Mouse (Mus musculus) forebrain, embryonic 15.5 days (tissue): Measurements from ENCODE around the gene Slc29a4. TPM values are rescaled to one million over a fixed set of nuclear protein-coding genes. Genes with fewer than 3 reads are reported as not detected.

Experiments
- ATAC-seq: fragments of 200-750 bp; cut with Nextera tagmentation; replicated peaks from 2 replicates; pipeline ENCODE4 v1.8.0; 2017; ENCODE audit warnings: mild to moderate bottlenecking, moderate TSS enrichment, moderate library complexity
- H3K27ac ChIP-seq: fragments of 300-500 bp; sonication (generic); replicated peaks from 2 replicates; pipeline ENCODE4 v1.5.1; 2015; ENCODE audit warnings: mild to moderate bottlenecking, inconsistent platforms
- H3K27me3 ChIP-seq: fragments of 300-500 bp; sonication (generic); 2 replicates; pipeline ENCODE4 v1.6.1; 2015; ENCODE audit warnings: inconsistent platforms
- H3K36me3 ChIP-seq: fragments of 300-500 bp; sonication (generic); 2 replicates; pipeline ENCODE4 v1.6.1; 2015; ENCODE audit warnings: mild to moderate bottlenecking, inconsistent platforms
- H3K4me1 ChIP-seq: fragments of 300-500 bp; sonication (generic); 2 replicates; pipeline ENCODE4 v1.6.1; 2015; ENCODE audit warnings: inconsistent platforms
- H3K4me2 ChIP-seq: fragments of 300-500 bp; sonication (generic); replicated peaks from 2 replicates; pipeline ENCODE4 v1.6.1; 2015; ENCODE audit warnings: mild to moderate bottlenecking, inconsistent platforms
- H3K4me3 ChIP-seq: fragments of 300-500 bp; sonication (generic); 2 replicates; pipeline ENCODE4 v1.5.1; 2015; ENCODE audit warnings: mild to moderate bottlenecking, inconsistent platforms
- H3K9ac ChIP-seq: fragments of 300-500 bp; sonication (generic); replicated peaks from 2 replicates; pipeline ENCODE4 v1.6.1; 2015; ENCODE audit warnings: mild to moderate bottlenecking, inconsistent platforms
- H3K9me3 ChIP-seq: fragments of 300-500 bp; sonication (generic); 2 replicates; pipeline ENCODE4 v1.6.1; 2016; ENCODE audit warnings: inconsistent platforms
- WGBS: fragments of 180-500 bp; shearing (Covaris S2); methylation state at CpG from one replicate; pipeline ENCODE4 v1.1.7; 2015; ENCODE audit warnings: mixed read lengths; 5-methylcytosine and 5-hydroxymethylcytosine counted together
- polyA plus RNA-seq: library from polyadenylated mRNA; unstranded; fragments of >200 nt; fragmentation: Nextera tagmentation; extraction: Ambion mirVana; gene quantifications from 2 replicates; pipeline ENCODE4 v1.2.1, GENCODE M21; 2015

Gene Slc29a4
- polyA plus RNA-seq, 1 experiment from 2014 or later, result 82.8 TPM

GRCm38 (mm10) chr5:142700842-142701589 is 8.7 kb downstream of the Slc29a4 start:
- Histone ChIP-seq H3K27ac (no peak overlapping the region), H3K36me3 (peaks cover 6% of the 10 kb centered on the region), H3K4me2 (peak overlapping the region; percentile 89), H3K9me3 (no peaks in the 10 kb centered on the region), H3K27me3 (no peaks in the 10 kb centered on the region), H3K4me3 (peak overlapping the region; percentile 92), H3K4me1 (peaks cover 25% of the 10 kb centered on the region), H3K9ac (no peak overlapping the region)
- WGBS, result 12% methylated on average over 15 of the region's 15 CpGs
- ATAC-seq, result peak; percentile 7

- ATAC-seq, result peak; percentile 88
Measured at GRCm38 (mm10) chr5:142701651-142702510, 9.6 kb downstream of the Slc29a4 start.

GRCm38 (mm10) chr5:142702511-142703138 is 10.3 kb downstream of the Slc29a4 start:
- Histone ChIP-seq H3K4me2 (peak overlapping the region; percentile 89), H3K27me3 (no peaks in the 10 kb centered on the region), H3K9ac (peak overlapping the region; percentile 98), H3K27ac (peak overlapping the region; percentile 32; the same call in 1 of the 2 replicates), H3K4me1 (peaks cover 19% of the 10 kb centered on the region), H3K9me3 (no peaks in the 10 kb centered on the region), H3K4me3 (peak overlapping the region; percentile 92), H3K36me3 (peaks cover 14% of the 10 kb centered on the region)
- ATAC-seq, result no peak
- 17% methylated on average over 18 of the region's 18 CpGs for WGBS

More at GRCm38 (mm10) chr5:142701651-142702510, 9.6 kb downstream of the Slc29a4 start:
- H3K4me3 ChIP-seq, result peak overlapping the region; percentile 92
- WGBS, result under 1% methylated on average over 59 of the region's 72 CpGs
- peak overlapping the region; percentile 89 for H3K4me2 ChIP-seq
- peaks cover 20% of the 10 kb centered on the region for H3K4me1 ChIP-seq
- H3K27me3 ChIP-seq, result no peaks in the 10 kb centered on the region
- peak overlapping the region; percentile 32; the same call in 1 of the 2 replicates for H3K27ac ChIP-seq
- peaks cover 12% of the 10 kb centered on the region for H3K36me3 ChIP-seq
- peak overlapping the region; percentile 98 for H3K9ac ChIP-seq
- no peaks in the 10 kb centered on the region for H3K9me3 ChIP-seq

GRCm38 (mm10) chr5:142703569-142703968 is 11.3 kb downstream of the Slc29a4 start:
- Histone ChIP-seq H3K27ac (no peak overlapping the region), H3K4me1 (peaks cover 19% of the 10 kb centered on the region), H3K9me3 (no peaks in the 10 kb centered on the region), H3K9ac (peak overlapping the region; percentile 98), H3K4me3 (peak overlapping the region; percentile 92), H3K4me2 (peak overlapping the region; percentile 89), H3K27me3 (no peaks in the 10 kb centered on the region), H3K36me3 (peaks cover 23% of the 10 kb centered on the region)
- WGBS, result 68% methylated on average over 10 of the region's 10 CpGs
- ATAC-seq, result 0 out of 2 replicates have a peak, but pooled peaks have one; percentile 21

- H3K9me3 ChIP-seq, result no peaks in the 10 kb centered on the region
- no peak overlapping the region for H3K4me3 ChIP-seq
- 95% methylated on average over 5 of the region's 5 CpGs for WGBS
- ATAC-seq, result no peak
- H3K27ac ChIP-seq, result no peak overlapping the region
- H3K36me3 ChIP-seq, result peaks cover 53% of the 10 kb centered on the region
- peaks cover 16% of the 10 kb centered on the region for H3K4me1 ChIP-seq
- no peak overlapping the region for H3K4me2 ChIP-seq
- no peaks in the 10 kb centered on the region for H3K27me3 ChIP-seq
- H3K9ac ChIP-seq, result no peak overlapping the region
Measured at GRCm38 (mm10) chr5:142707709-142708108, 15.4 kb downstream of the Slc29a4 start.

GRCm38 (mm10) chr5:142709436-142709835 is 17.1 kb downstream of the Slc29a4 start:
- no peak for ATAC-seq
- H3K27ac ChIP-seq, result no peak overlapping the region
- H3K9me3 ChIP-seq, result no peaks in the 10 kb centered on the region
- H3K4me2 ChIP-seq, result no peak overlapping the region
- H3K36me3 ChIP-seq, result peaks cover 66% of the 10 kb centered on the region
- H3K9ac ChIP-seq, result no peak overlapping the region
- 81% methylated on average over 7 of the region's 7 CpGs for WGBS
- no peaks in the 10 kb centered on the region for H3K4me1 ChIP-seq
- no peak overlapping the region for H3K4me3 ChIP-seq
- H3K27me3 ChIP-seq, result no peaks in the 10 kb centered on the region

- H3K4me1 ChIP-seq, result no peaks in the 10 kb centered on the region
- WGBS, result 86% methylated on average over 5 of the region's 5 CpGs
- H3K9ac ChIP-seq, result no peak overlapping the region
- no peak overlapping the region for H3K27ac ChIP-seq
- no peaks in the 10 kb centered on the region for H3K9me3 ChIP-seq
- peaks cover 61% of the 10 kb centered on the region for H3K36me3 ChIP-seq
- no peak for ATAC-seq
- no peaks in the 10 kb centered on the region for H3K27me3 ChIP-seq
- no peak overlapping the region for H3K4me2 ChIP-seq
- H3K4me3 ChIP-seq, result no peak overlapping the region
Measured at GRCm38 (mm10) chr5:142712373-142712772, 20.1 kb downstream of the Slc29a4 start.

- Histone ChIP-seq H3K9me3 (no peaks in the 10 kb centered on the region), H3K36me3 (peaks cover 55% of the 10 kb centered on the region), H3K4me1 (no peaks in the 10 kb centered on the region), H3K9ac (no peak overlapping the region), H3K27me3 (no peaks in the 10 kb centered on the region), H3K27ac (no peak overlapping the region), H3K4me2 (no peak overlapping the region), H3K4me3 (no peak overlapping the region)
- 90% methylated on average over 10 of the region's 10 CpGs for WGBS
- no peak for ATAC-seq
Measured at GRCm38 (mm10) chr5:142713966-142714365, 21.7 kb downstream of the Slc29a4 start.

GRCm38 (mm10) chr5:142715059-142715458 is 22.7 kb downstream of the Slc29a4 start:
- Histone ChIP-seq H3K36me3 (peaks cover 53% of the 10 kb centered on the region), H3K27ac (no peak overlapping the region), H3K9me3 (no peaks in the 10 kb centered on the region), H3K27me3 (no peaks in the 10 kb centered on the region), H3K4me1 (no peaks in the 10 kb centered on the region), H3K4me3 (no peak overlapping the region), H3K4me2 (no peak overlapping the region), H3K9ac (no peak overlapping the region)
- 88% methylated on average over 9 of the region's 9 CpGs for WGBS
- no peak for ATAC-seq

GRCm38 (mm10) chr5:142716056-142716455 is 23.7 kb downstream of the Slc29a4 start:
- no peaks in the 10 kb centered on the region for H3K4me1 ChIP-seq
- H3K36me3 ChIP-seq, result peaks cover 52% of the 10 kb centered on the region
- ATAC-seq, result no peak
- H3K9ac ChIP-seq, result no peak overlapping the region
- H3K27ac ChIP-seq, result no peak overlapping the region
- H3K4me3 ChIP-seq, result no peak overlapping the region
- WGBS, result 86% methylated on average over 6 of the region's 6 CpGs
- H3K9me3 ChIP-seq, result no peaks in the 10 kb centered on the region
- H3K27me3 ChIP-seq, result no peaks in the 10 kb centered on the region
- no peak overlapping the region for H3K4me2 ChIP-seq

- H3K9me3 ChIP-seq, result no peaks in the 10 kb centered on the region
- no peak overlapping the region for H3K27ac ChIP-seq
- no peak overlapping the region for H3K9ac ChIP-seq
- H3K27me3 ChIP-seq, result no peaks in the 10 kb centered on the region
- no peaks in the 10 kb centered on the region for H3K4me1 ChIP-seq
- no peak overlapping the region for H3K4me3 ChIP-seq
- ATAC-seq, result peak; percentile 47; the same call in 1 of the 2 replicates
- WGBS, result 21% methylated on average over 4 of the region's 4 CpGs
- H3K4me2 ChIP-seq, result no peak overlapping the region
- H3K36me3 ChIP-seq, result peaks cover 46% of the 10 kb centered on the region
Measured at GRCm38 (mm10) chr5:142718037-142718436, 25.7 kb downstream of the Slc29a4 start.

- H3K4me2 ChIP-seq, result no peak overlapping the region
Measured at GRCm38 (mm10) chr5:142718486-142718885, 26.2 kb downstream of the Slc29a4 start.

More at GRCm38 (mm10) chr5:142718486-142718885, 26.2 kb downstream of the Slc29a4 start:
- no peaks in the 10 kb centered on the region for H3K4me1 ChIP-seq
- H3K36me3 ChIP-seq, result peaks cover 45% of the 10 kb centered on the region
- WGBS, result 72% methylated on average over 25 of the region's 25 CpGs
- H3K27ac ChIP-seq, result no peak overlapping the region
- no peak overlapping the region for H3K4me3 ChIP-seq
- H3K27me3 ChIP-seq, result no peaks in the 10 kb centered on the region
- 0 out of 2 replicates have a peak, but pooled peaks have one; percentile 9 for ATAC-seq
- H3K9ac ChIP-seq, result no peak overlapping the region
- no peaks in the 10 kb centered on the region for H3K9me3 ChIP-seq
